Mouse (Mus musculus): ENCODE measurements around the gene Best1. TPM values are rescaled to one million over a fixed set of nuclear protein-coding genes. Genes with fewer than 3 reads are reported as not detected.

Gene Best1
- polyA plus RNA-seq, 1 experiment = not detected

GRCm38 (mm10) chr19:9937428-9937827 lies 64.0 kb downstream of the Best1 start:
- TF ChIP-seq GATA1 (IDR thresholded peaks at IDR 0.05; ENCODE audit: low read length) (no peak), TAL1 (IDR thresholded peaks at IDR 0.05; ENCODE audit: low read length) (no peak)
- Histone ChIP-seq H3K36me3 (ENCODE audit: control insufficient read depth) (no peaks in the 10 kb centered on the region), H3K9me3 (ENCODE audit: control insufficient read depth, low read length) (no peaks in the 10 kb centered on the region), H3K27me3 (ENCODE audit: control insufficient read depth) (no peaks in the 10 kb centered on the region), H3K4me1 (ENCODE audit: control insufficient read depth) (peaks cover 33% of the 10 kb centered on the region), H3K4me3 (replicated peaks) (no peak overlapping the region)

GRCm38 (mm10) chr19:9936579-9936978 lies 64.9 kb downstream of the Best1 start:
- Histone ChIP-seq H3K9me3 (ENCODE audit: control insufficient read depth, low read length) (no peaks in the 10 kb centered on the region), H3K36me3 (ENCODE audit: control insufficient read depth) (no peaks in the 10 kb centered on the region), H3K4me1 (ENCODE audit: control insufficient read depth) (peaks cover 31% of the 10 kb centered on the region), H3K4me3 (replicated peaks) (no peak overlapping the region), H3K27me3 (ENCODE audit: control insufficient read depth) (no peaks in the 10 kb centered on the region)
- TF ChIP-seq GATA1 (IDR thresholded peaks at IDR 0.05; ENCODE audit: low read length) (no peak), TAL1 (IDR thresholded peaks at IDR 0.05; ENCODE audit: low read length) (no peak)

Other genes starting within 250 kb of the Best1 start
- gene Scgb2a2, start 154.1 kb downstream of the Best1 start, polyA plus RNA-seq (2012) = not detected in 2 replicates
- gene Incenp, start 102.1 kb downstream of the Best1 start, polyA plus RNA-seq (2012) = 34.9 and 39.7 TPM in 2 replicates
- 1,886 and 6,516 TPM in 2 replicates for gene Fth1, start 21.0 kb downstream of the Best1 start, polyA plus RNA-seq (2012)
- 90.0 and 90.9 TPM in 2 replicates for gene Rab3il1, start within 50 bp of the Best1 start, polyA plus RNA-seq (2012)
- 11.1 and 13.7 TPM in 2 replicates for gene Fads3, start 39.9 kb upstream of the Best1 start, polyA plus RNA-seq (2012)
- gene Fads2, start 100.1 kb upstream of the Best1 start, polyA plus RNA-seq (2012) = 1.3 and 1.5 TPM in 2 replicates
- 3.0 and 3.7 TPM in 2 replicates for gene Fads1, start 181.3 kb upstream of the Best1 start, polyA plus RNA-seq (2012)
- gene Tmem258, start 202.4 kb upstream of the Best1 start, polyA plus RNA-seq (2012) = 1.6 and 2.2 TPM in 2 replicates
- 9.7 and 14.5 TPM in 2 replicates for gene Fen1, start 202.5 kb upstream of the Best1 start, polyA plus RNA-seq (2012)
- 0.02 TPM in 1 of 2 replicates, not detected in the other for gene Myrf, start 239.1 kb upstream of the Best1 start, polyA plus RNA-seq (2012)